Mouse (Mus musculus) cerebellum, adult 2 months (tissue): ENCODE results near the gene Jsrp1.

Experiments used
- CTCF ChIP-seq: fragments of 200-500 bp; IDR thresholded peaks from 2 replicates; pipeline ENCODE4 v1.5.1; 2011; ENCODE audit warnings: low read depth, mild to moderate bottlenecking, control low read depth, low read length, moderate library complexity, borderline replicate concordance; ENCODE audit not compliant: insufficient read depth
- POLR2A ChIP-seq: fragments of 200-500 bp; IDR thresholded peaks from 2 replicates; pipeline ENCODE4 v1.6.1; 2011; ENCODE audit warnings: low read length, control low read depth, borderline replicate concordance; ENCODE audit not compliant: insufficient read depth

GRCm38 (mm10) chr10:80835617-80836016 lies 22.3 kb upstream of the Jsrp1 start:
- no peak for TF ChIP-seq CTCF
- no peak for TF ChIP-seq POLR2A
